13 mouse cellular contexts compared by ENCODE assay signal in genomic region chr6:122614047-122614446, GRCm38 (mm10). TPM values are rescaled to one million over a fixed set of nuclear protein-coding genes. Genes with fewer than 3 reads are reported as not detected.
A peak's percentile ranks its signal among the peaks of the same experiment; 100 is the strongest.
DNase-seq lines count a peak whose midpoint lies in the region; ATAC-seq and TF ChIP-seq lines count a peak whose summit lies in the region.
"Had no signal": no experiment of that assay in that cellular context is flagged by ENCODE, and none has a peak within 500 bp of the region (broad histone marks: within the 10 kb centered on the region; RNA-seq: fewer than 3 reads in every experiment).

No protein-coding gene starts in this region.

- H3K36me3 ChIP-seq in kidney, postnatal 0 days (ENCODE audit: insufficient read depth, low read length): no peaks in the 10 kb centered on the region
- no peaks in the 10 kb centered on the region for H3K36me3 ChIP-seq in ES-E14 (ENCODE audit: control insufficient read depth, insufficient read depth, low read length, poor library complexity, severe bottlenecking)
- no peaks in the 10 kb centered on the region for H3K36me3 ChIP-seq in forebrain, embryonic 15.5 days
- H3K36me3 ChIP-seq in kidney, embryonic 16.5 days (ENCODE audit: insufficient read depth, low read length): no peaks in the 10 kb centered on the region

- H3K27me3 ChIP-seq in kidney, postnatal 0 days (ENCODE audit: insufficient read depth, low read length): no peaks in the 10 kb centered on the region
- H3K27me3 ChIP-seq in forebrain, embryonic 15.5 days: no peaks in the 10 kb centered on the region
- H3K27me3 ChIP-seq in kidney, embryonic 16.5 days (ENCODE audit: insufficient read depth, low read length): no peaks in the 10 kb centered on the region

- in situ Hi-C loops in ES-E14 (cut with MboI; ENCODE audit: low sequenced_read_pairs in 2 of 2, unreplicated experiment in 2 of 2): no loop called here

- peak; percentile 59 for TF ChIP-seq CTCF in kidney, postnatal 0 days (IDR thresholded peaks at IDR 0.05; ENCODE audit: low read depth)

- no peak overlapping the region for H3K9ac ChIP-seq in kidney, postnatal 0 days (ENCODE audit: low read depth, low read length)
- H3K9ac ChIP-seq in ES-E14 (ENCODE audit: insufficient read depth, low read depth, low read length, poor library complexity, severe bottlenecking): no peak overlapping the region
- H3K9ac ChIP-seq in forebrain, embryonic 15.5 days (replicated peaks): no peak overlapping the region
- H3K9ac ChIP-seq in kidney, embryonic 16.5 days (replicated peaks; ENCODE audit: low read length): no peak overlapping the region

- no peak overlapping the region for H3K27ac ChIP-seq in kidney, postnatal 0 days
- H3K27ac ChIP-seq in ES-E14 (ENCODE audit: insufficient read depth, low read depth, low read length, poor library complexity, severe bottlenecking): no peak overlapping the region
- H3K27ac ChIP-seq in forebrain, embryonic 15.5 days (replicated peaks): no peak overlapping the region
- H3K27ac ChIP-seq in kidney, embryonic 16.5 days (ENCODE audit: low read length): no peak overlapping the region

- no peaks in the 10 kb centered on the region for H3K4me1 ChIP-seq in kidney, postnatal 0 days (replicated peaks; ENCODE audit: insufficient read depth, low read length)
- H3K4me1 ChIP-seq in ES-E14 (ENCODE audit: control insufficient read depth in 2 of 2, insufficient read depth in 2 of 2, low read length in 2 of 2, poor library complexity in 1 of 2): peaks cover 0 to 3% of the 10 kb centered on the region in 2 experiments; a peak in 1 of 4 replicates
- H3K4me1 ChIP-seq in forebrain, embryonic 15.5 days: no peaks in the 10 kb centered on the region
- no peaks in the 10 kb centered on the region for H3K4me1 ChIP-seq in kidney, embryonic 16.5 days (ENCODE audit: insufficient read depth, low read length)

- no peak overlapping the region for H3K4me2 ChIP-seq in kidney, postnatal 0 days (ENCODE audit: low read length)
- no peak overlapping the region for H3K4me2 ChIP-seq in forebrain, embryonic 15.5 days (replicated peaks)
- no peak overlapping the region for H3K4me2 ChIP-seq in kidney, embryonic 16.5 days (replicated peaks; ENCODE audit: low read depth, low read length)

- no peak for DNase-seq in kidney, postnatal 0 days (ENCODE audit: low spot score)
- no peak for DNase-seq in kidney, adult 18-20 months
- DNase-seq in 416B (ENCODE audit: low read depth) (peak; percentile 40), ES-E14 (ENCODE audit: low read depth, low spot score) (no peak)
- DNase-seq in lung, postnatal 36 days: peak; percentile 47
- DNase-seq in urinary bladder, adult 18-20 months (ENCODE audit: low spot score in 2 of 2): no peak

- WGBS in kidney, postnatal 0 days: 61% methylated on average over 2 of the region's 2 CpGs
- WGBS in forebrain, embryonic 15.5 days: 57% methylated on average over 2 of the region's 2 CpGs
- WGBS in kidney, embryonic 16.5 days: 69% methylated on average over 2 of the region's 2 CpGs

- no peak for ATAC-seq in kidney, postnatal 0 days (replicated peaks; ENCODE audit: low FRiP score, low read depth)
- no peak for ATAC-seq in forebrain, embryonic 15.5 days (replicated peaks)
- no peak for ATAC-seq in kidney, embryonic 16.5 days (ENCODE audit: low FRiP score, low TSS enrichment)

- no peaks in the 10 kb centered on the region for H3K9me3 ChIP-seq in kidney, postnatal 0 days (replicated peaks; ENCODE audit: low read length)
- no peaks in the 10 kb centered on the region for H3K9me3 ChIP-seq in ES-E14 (ENCODE audit: control insufficient read depth, insufficient read depth, low read depth, low read length)
- H3K9me3 ChIP-seq in forebrain, embryonic 15.5 days: no peaks in the 10 kb centered on the region
- no peaks in the 10 kb centered on the region; the same call in 1 of the 2 replicates for H3K9me3 ChIP-seq in kidney, embryonic 16.5 days (ENCODE audit: low read length)
- H3K9me3 ChIP-seq: megakaryocyte, embryonic 14.5 days had no signal

- H3K4me3 ChIP-seq in kidney, postnatal 0 days (replicated peaks; ENCODE audit: low read depth, low read length): no peak overlapping the region
- no peak overlapping the region for H3K4me3 ChIP-seq in ES-E14 (ENCODE audit: insufficient read depth in 1 of 2, low read depth in 1 of 2, low read length in 2 of 2, poor library complexity in 1 of 2, severe bottlenecking in 1 of 2)
- H3K4me3 ChIP-seq in forebrain, embryonic 15.5 days: no peak overlapping the region
- no peak overlapping the region for H3K4me3 ChIP-seq in kidney, embryonic 16.5 days (ENCODE audit: low read length)
- H3K4me3 ChIP-seq: megakaryocyte, embryonic 14.5 days had no signal

TF ChIP-seq in ES-E14, 5 proteins besides CTCF, POLR2A, EP300 and RAD21:
- TF ChIP-seq MAFK (IDR thresholded peaks at IDR 0.05; ENCODE audit: insufficient read depth, low read depth, low read length): no peak
- TF ChIP-seq ZC3H11A (IDR thresholded peaks at IDR 0.05; ENCODE audit: borderline replicate concordance, low read depth, low read length): peak; percentile 69; the same call in 1 of the 2 replicates

RNA-seq across cellular contexts. Expression of gene Gdf3, which starts 4.2 kb away (rescaled TPM):
- polyA plus RNA-seq in kidney, postnatal 0 days (2015; fragmentation: Nextera tagmentation; extraction: Ambion mirVana): not detected in 2 replicates
- total RNA-seq in ES-E14 (2012; rRNA removed): 155 and 219 TPM in 2 replicates
- not detected in 2 replicates for polyA plus RNA-seq in forebrain, embryonic 15.5 days (2015; fragmentation: Nextera tagmentation; extraction: Ambion mirVana)
- not detected in 2 replicates for polyA plus RNA-seq in kidney, embryonic 16.5 days (2015; fragmentation: Nextera tagmentation; extraction: Ambion mirVana)
- total RNA-seq: adrenal gland, adult 18-20 months had no signal

RNA-seq across cellular contexts. Expression of gene Apobec1, which starts 11.8 kb away (rescaled TPM):
- 3.6 TPM in 2 replicates for polyA plus RNA-seq in kidney, postnatal 0 days (2015; fragmentation: Nextera tagmentation; extraction: Ambion mirVana)
- total RNA-seq in ES-E14 (2012; rRNA removed): 5.9 and 8.8 TPM in 2 replicates
- 4.5 and 4.9 TPM in 2 replicates for polyA plus RNA-seq in forebrain, embryonic 15.5 days (2015; fragmentation: Nextera tagmentation; extraction: Ambion mirVana)
- 2.3 and 3.2 TPM in 2 replicates for polyA plus RNA-seq in kidney, embryonic 16.5 days (2015; fragmentation: Nextera tagmentation; extraction: Ambion mirVana)

RNA-seq across cellular contexts. Expression of gene Dppa3, which starts 12.2 kb away (rescaled TPM):
- polyA plus RNA-seq in kidney, postnatal 0 days (2015; fragmentation: Nextera tagmentation; extraction: Ambion mirVana): not detected in 2 replicates
- total RNA-seq in ES-E14 (2012; rRNA removed): 19.2 and 19.6 TPM in 2 replicates
- not detected in 2 replicates for polyA plus RNA-seq in forebrain, embryonic 15.5 days (2015; fragmentation: Nextera tagmentation; extraction: Ambion mirVana)
- not detected in 2 replicates for polyA plus RNA-seq in kidney, embryonic 16.5 days (2015; fragmentation: Nextera tagmentation; extraction: Ambion mirVana)
- total RNA-seq: adrenal gland, adult 18-20 months; common myeloid progenitor, adult 5-6 weeks; hematopoietic stem cell, adult 5-6 weeks had no signal
- polyA plus RNA-seq: forebrain, embryonic 11.5 days had no signal

Comparison
In these comparisons a context has a peak if more than half of its experiments do, and no peak if none do; other contexts are left out.
1. DNase-seq: peak in 416B (single experiment) and lung, postnatal 36 days (single experiment); none in kidney, postnatal 0 days (single experiment), kidney, adult 18-20 months (single experiment), ES-E14 (single experiment) and urinary bladder, adult 18-20 months (0 of 2).